Mouse (Mus musculus) CH12.LX (cell line): Measurements from ENCODE around the gene Ins2. TPM values are rescaled to one million over a fixed set of nuclear protein-coding genes. Genes with fewer than 3 reads are reported as not detected.

Experiments used
- DNase-seq: peaks from one replicate; pipeline ENCODE4 v3.0.0-alpha.2; 2013; ENCODE audit errors: extremely low read depth
- H3K27ac ChIP-seq: 2 replicates; pipeline ENCODE4 v1.5.1; 2012; ENCODE audit warnings: low read depth, mild to moderate bottlenecking, control low read depth, moderate library complexity; ENCODE audit not compliant: insufficient read depth
- H3K27me3 ChIP-seq: replicated peaks from 2 replicates; pipeline ENCODE3; 2012; ENCODE audit warnings: inconsistent platforms
- H3K36me3 ChIP-seq, 2 experiments: replicated peaks in 1 of 2; 2 replicates each; pipeline versions ENCODE3 to v1.6.1; 2012; ENCODE audit warnings: inconsistent platforms in 1 of 2, low read length in 1 of 2, mild to moderate bottlenecking in 1 of 2, mixed read lengths in 1 of 2, moderate library complexity in 1 of 2; ENCODE audit not compliant: control insufficient read depth in 1 of 2, insufficient read depth in 1 of 2
- H3K4me1 ChIP-seq, 2 experiments: 2 replicates each; pipeline ENCODE4 v1.6.1; 2012; ENCODE audit warnings: inconsistent platforms in 1 of 2, moderate library complexity in 1 of 2; ENCODE audit not compliant: insufficient read depth in 2 of 2, control insufficient read depth in 1 of 2
- H3K4me2 ChIP-seq: 2 replicates; pipeline ENCODE4 v1.6.1; 2012; ENCODE audit warnings: low read depth, mild to moderate bottlenecking, control low read depth; ENCODE audit not compliant: poor library complexity, insufficient read depth, severe bottlenecking
- H3K4me3 ChIP-seq, 3 experiments: fragments of 150-350 bp in 1 of 3; sonication (generic) in 1 of 3; replicated peaks in 1 of 3; 2 replicates each; pipeline versions ENCODE3 to v1.5.1; 2011 to 2012; ENCODE audit warnings: low read depth in 2 of 3, low read length in 2 of 3, mild to moderate bottlenecking in 2 of 3, moderate library complexity in 2 of 3, control low read depth in 1 of 3, improper control_type of control experiment in 1 of 3, inconsistent platforms in 1 of 3, mixed read lengths in 1 of 3; ENCODE audit not compliant: poor library complexity in 1 of 3
- H3K79me2 ChIP-seq: replicated peaks from 2 replicates; pipeline ENCODE4 v1.6.1; 2012; ENCODE audit warnings: mild to moderate bottlenecking, moderate library complexity; ENCODE audit not compliant: control insufficient read depth, poor library complexity, insufficient read depth, severe bottlenecking; ENCODE audit errors: extremely low read depth
- H3K9ac ChIP-seq: 2 replicates; pipeline ENCODE4 v1.6.1; 2012; ENCODE audit warnings: low read depth, mild to moderate bottlenecking, control low read depth, moderate library complexity; ENCODE audit not compliant: insufficient read depth
- H3K9me3 ChIP-seq: replicated peaks from 2 replicates; pipeline ENCODE3; 2012; ENCODE audit warnings: low read length, inconsistent platforms, mixed read lengths
- BHLHE40 ChIP-seq: IDR thresholded peaks from 2 replicates; pipeline ENCODE4 v1.6.1; 2011; ENCODE audit warnings: mild to moderate bottlenecking, low read depth, low read length, improper control_type of control experiment
- CHD1 ChIP-seq: IDR thresholded peaks from 2 replicates; pipeline ENCODE4 v1.6.1; 2012; ENCODE audit warnings: low read depth, low read length, improper control_type of control experiment, inconsistent platforms
- CHD2 ChIP-seq: IDR thresholded peaks from 2 replicates; pipeline ENCODE4 v1.6.1; 2011; ENCODE audit warnings: low read length, improper control_type of control experiment
- CTCF ChIP-seq, 2 experiments: IDR thresholded peaks in 1 of 2; conservative IDR thresholded peaks in 1 of 2; 2 replicates each; pipeline ENCODE4 v1.5.1; 2011 to 2012; ENCODE audit warnings: low read depth in 2 of 2, low read length in 2 of 2, improper control_type of control experiment in 1 of 2, inconsistent platforms in 1 of 2, mild to moderate bottlenecking in 1 of 2, moderate library complexity in 1 of 2
- EP300 ChIP-seq: IDR thresholded peaks from 2 replicates; pipeline ENCODE4 v1.6.1; 2011; ENCODE audit warnings: low read length, improper control_type of control experiment
- ETS1 ChIP-seq: conservative IDR thresholded peaks from 2 replicates; pipeline ENCODE4 v1.6.1; 2012; ENCODE audit warnings: low read depth, mild to moderate bottlenecking, inconsistent platforms, low read length, improper control_type of control experiment, moderate library complexity
- GABPA ChIP-seq: IDR thresholded peaks from 2 replicates; pipeline ENCODE4 v1.6.1; 2012; ENCODE audit warnings: low read depth, low read length, improper control_type of control experiment, inconsistent platforms; ENCODE audit not compliant: insufficient replicate concordance
- IRF4 ChIP-seq: IDR thresholded peaks from 2 replicates; pipeline ENCODE4 v1.6.1; 2014; ENCODE audit warnings: low read depth, mild to moderate bottlenecking, inconsistent platforms, low read length, improper control_type of control experiment
- JUN ChIP-seq: IDR thresholded peaks from 2 replicates; pipeline ENCODE4 v1.6.1; 2011; ENCODE audit warnings: low read depth, mild to moderate bottlenecking, low read length, improper control_type of control experiment, moderate library complexity; ENCODE audit not compliant: insufficient read depth
- JUND ChIP-seq: conservative IDR thresholded peaks from 2 replicates; pipeline ENCODE4 v1.6.1; 2011; ENCODE audit warnings: low read depth, low read length, improper control_type of control experiment
- MAX ChIP-seq: IDR thresholded peaks from 2 replicates; pipeline ENCODE4 v1.6.1; 2011; ENCODE audit warnings: low read length, improper control_type of control experiment
- MAZ ChIP-seq: IDR thresholded peaks from 2 replicates; pipeline ENCODE4 v1.6.1; 2012; ENCODE audit warnings: low read depth, mild to moderate bottlenecking, inconsistent platforms, low read length, improper control_type of control experiment, moderate library complexity
- MEF2A ChIP-seq: IDR thresholded peaks from 2 replicates; pipeline ENCODE4 v1.6.1; 2014; ENCODE audit warnings: low read depth, mild to moderate bottlenecking, inconsistent platforms, low read length, improper control_type of control experiment, borderline replicate concordance
- MXI1 ChIP-seq: IDR thresholded peaks from 2 replicates; pipeline ENCODE4 v1.6.1; 2011; ENCODE audit warnings: mild to moderate bottlenecking, low read depth, low read length, improper control_type of control experiment
- NELFE ChIP-seq: IDR thresholded peaks from 2 replicates; pipeline ENCODE4 v1.6.1; 2011; ENCODE audit warnings: low read depth, low read length, improper control_type of control experiment
- PAX5 ChIP-seq: IDR thresholded peaks from 2 replicates; pipeline ENCODE4 v1.6.1; 2012; ENCODE audit warnings: low read length, inconsistent platforms, mixed read lengths
- POLR2A ChIP-seq: IDR thresholded peaks from 2 replicates; pipeline ENCODE4 v1.6.1; 2011; ENCODE audit warnings: low read depth, mild to moderate bottlenecking, improper control_type of control experiment, low read length
- RCOR1 ChIP-seq: conservative IDR thresholded peaks from 2 replicates; pipeline ENCODE4 v1.6.1; 2012; ENCODE audit warnings: low read depth, mild to moderate bottlenecking, inconsistent platforms, low read length, improper control_type of control experiment
- SIN3A ChIP-seq: IDR thresholded peaks from 2 replicates; pipeline ENCODE4 v1.6.1; 2012; ENCODE audit warnings: low read length, improper control_type of control experiment, inconsistent platforms
- SMC3 ChIP-seq: IDR thresholded peaks from 2 replicates; pipeline ENCODE4 v1.6.1; 2011; ENCODE audit warnings: low read depth, low read length, improper control_type of control experiment
- TCF12 ChIP-seq: IDR thresholded peaks from 2 replicates; pipeline ENCODE4 v1.6.1; 2014; ENCODE audit warnings: low read depth, mild to moderate bottlenecking, inconsistent platforms, low read length, improper control_type of control experiment
- UBTF ChIP-seq: IDR thresholded peaks from 2 replicates; pipeline ENCODE4 v1.6.1; 2012; ENCODE audit warnings: low read depth, mild to moderate bottlenecking, inconsistent platforms, low read length, improper control_type of control experiment, moderate library complexity
- USF2 ChIP-seq: conservative IDR thresholded peaks from 2 replicates; pipeline ENCODE4 v1.6.1; 2011; ENCODE audit warnings: low read depth, low read length, improper control_type of control experiment
- ZKSCAN1 ChIP-seq: IDR thresholded peaks from 2 replicates; pipeline ENCODE4 v1.6.1; 2012; ENCODE audit warnings: low read depth, inconsistent platforms, low read length, improper control_type of control experiment, borderline replicate concordance
- ZMIZ1 ChIP-seq: IDR thresholded peaks from 2 replicates; pipeline ENCODE4 v1.6.1; 2012; ENCODE audit warnings: low read depth, mild to moderate bottlenecking, inconsistent platforms, low read length, improper control_type of control experiment
- dilution Hi-C: fragments of 300-500 bp; cut with MboI; formaldehyde crosslinking; loops from 2 replicates; pipeline ENCODE4 v1.14.3; 2020; ENCODE audit warnings: low sequenced_read_pairs; ENCODE audit not compliant: extremely low pct_unique_long_range_greater_than_20kb, extremely low pct_ligation_motif_present
- in situ Hi-C: fragments of 300-500 bp; cut with MboI; formaldehyde crosslinking; loops from 3 replicates; pipeline ENCODE4 v1.14.3; 2019; ENCODE audit warnings: low sequenced_read_pairs, low pct_ligation_motif_present, low pct_unique_long_range_greater_than_20kb, mixed read lengths
- polyA plus RNA-seq: library from polyadenylated mRNA; unstranded; fragments of >175 nt; gene quantifications from 2 replicates; pipeline ENCODE4 v1.2.1, GENCODE M21; 2012; ENCODE audit warnings: low read depth; ENCODE audit not compliant: insufficient read length
- total RNA-seq, 2 experiments: library from RNA; depleted of rRNA; stranded (reverse); fragments of 300-350 nt in 1 of 2; fragments of >200 nt in 1 of 2; gene quantifications; 2 replicates each; pipeline ENCODE4 v1.2.3; 2012 to 2014

Gene Ins2
- total and polyA plus RNA-seq, 3 experiments = not detected

DNA sequence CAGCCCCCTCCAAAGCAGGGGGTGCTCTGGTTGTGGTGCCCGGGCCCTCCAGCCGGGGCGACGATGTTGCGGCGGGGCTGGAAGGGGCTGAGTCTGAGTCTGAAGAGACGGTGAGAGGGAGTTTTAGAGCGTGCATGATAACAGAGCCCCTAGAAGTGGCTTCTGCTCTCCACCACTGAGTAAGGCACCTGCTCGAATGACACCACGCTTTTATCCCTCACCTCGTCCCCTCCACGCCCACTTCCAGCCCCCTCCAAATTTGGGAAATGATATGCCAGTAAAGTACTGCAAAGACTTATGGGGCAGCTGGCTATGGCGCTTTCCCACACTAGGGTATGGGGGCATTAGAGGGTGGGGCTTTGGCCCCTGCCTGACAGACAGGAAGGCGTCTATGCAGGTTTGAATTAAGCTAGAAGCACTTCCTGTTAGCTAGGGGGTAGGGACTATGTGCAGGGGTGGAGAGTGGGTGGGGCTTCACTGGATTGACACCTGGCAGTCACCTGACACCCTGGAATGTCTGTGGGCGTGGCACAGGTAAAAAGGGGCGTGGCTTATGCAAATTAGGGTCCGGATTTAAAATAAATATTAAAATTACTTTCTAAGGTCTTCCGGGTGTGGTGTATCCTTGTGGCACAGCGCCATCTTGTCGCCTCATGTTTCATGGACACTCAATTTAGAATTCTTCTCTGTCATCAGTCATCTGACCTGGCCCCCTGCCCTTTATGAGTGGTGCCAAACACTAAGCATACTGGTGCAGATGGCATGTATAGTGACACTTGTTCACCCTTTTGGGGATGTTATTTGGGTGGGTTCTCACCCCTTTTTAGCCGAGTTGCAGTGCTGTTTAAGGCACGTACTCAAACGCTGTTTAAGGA lies 73.2 kb downstream of the Ins2 start, which contains the start of gene Gm49394:
Gene Gm49394 (minus strand): TSS at position 192 of the 875 bp plus-strand sequence.
- Histone ChIP-seq H3K27me3 (peaks cover 37% of the 10 kb centered on the region), H3K36me3 (no peaks in the 10 kb centered on the region), H3K4me3 (no peak within 1 kb of the TSS), H3K27ac (no peak within 1 kb of the TSS), H3K4me2 (no peak within 1 kb of the TSS), H3K4me1 (no peaks in the 10 kb centered on the region), H3K79me2 (no peaks in the 10 kb centered on the region), H3K9me3 (peaks cover 22% of the 10 kb centered on the region), H3K9ac (no peak within 1 kb of the TSS)
- DNase-seq = no peak
- in situ Hi-C loops = loop anchor here (10.0 kb wide), 2 partner anchors 125 to 335 kb away; no protein-coding TSS in a partner anchor
- dilution Hi-C loops = no loop called here
- TF ChIP-seq MAX = no peak
- TF ChIP-seq NELFE = no peak
- TF ChIP-seq JUND = no peak
- TF ChIP-seq SIN3A = no peak
- TF ChIP-seq PAX5 = no peak
- no peak for TF ChIP-seq MEF2A
- no peak for TF ChIP-seq JUN
- TF ChIP-seq TCF12 = no peak
- TF ChIP-seq MAZ = no peak
- no peak for TF ChIP-seq ZMIZ1

DNA sequence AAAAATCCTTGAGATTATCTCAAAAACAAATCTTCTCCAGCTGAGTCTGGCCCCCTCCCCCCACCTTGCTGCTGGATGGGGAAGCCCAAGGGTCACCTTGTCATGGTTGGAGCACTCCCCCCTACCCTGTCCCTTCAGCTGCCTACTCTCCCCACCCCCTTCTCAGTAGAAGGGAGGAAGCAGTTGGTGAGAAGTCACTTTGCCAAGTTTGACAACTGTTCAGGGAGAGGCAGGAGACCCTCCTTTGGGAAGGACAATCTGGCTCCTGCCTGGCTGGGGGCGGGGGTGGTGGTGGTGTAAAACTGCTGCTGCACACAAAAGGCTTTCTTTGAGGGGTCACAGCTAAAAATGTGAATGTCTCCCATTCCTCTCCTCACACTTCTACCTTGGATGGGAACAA lies 74.9 kb downstream of the Ins2 start:
- dilution Hi-C loops = no loop called here
- peaks cover 22% of the 10 kb centered on the region for H3K9me3 ChIP-seq
- H3K36me3 ChIP-seq = no peaks in the 10 kb centered on the region
- no peak overlapping the region for H3K9ac ChIP-seq
- peaks cover 37% of the 10 kb centered on the region for H3K27me3 ChIP-seq
- no peak for DNase-seq
- no peaks in the 10 kb centered on the region for H3K4me1 ChIP-seq
- H3K4me3 ChIP-seq = no peak overlapping the region
- in situ Hi-C loops = no loop called here
- TF ChIP-seq ZMIZ1 (no peak), SMC3 (no peak), CTCF (conservative IDR thresholded peaks at IDR 0.05 in 1 of 2, IDR thresholded peaks at IDR 0.05 in 1 of 2; ENCODE audit: low read depth in 2 of 2, low read length in 2 of 2) (no peak), EP300 (no peak), BHLHE40 (no peak), IRF4 (no peak), GABPA (no peak), ZKSCAN1 (no peak), CHD2 (no peak), RCOR1 (no peak), ETS1 (no peak), MXI1 (no peak), NELFE (no peak), USF2 (no peak), UBTF (no peak), CHD1 (no peak), PAX5 (no peak), TCF12 (no peak), POLR2A (no peak)
- H3K79me2 ChIP-seq = no peaks in the 10 kb centered on the region
- no peak overlapping the region for H3K27ac ChIP-seq
- H3K4me2 ChIP-seq = no peak overlapping the region
